Mouse (Mus musculus): Measurements from ENCODE around the gene Mill2.

DNA sequence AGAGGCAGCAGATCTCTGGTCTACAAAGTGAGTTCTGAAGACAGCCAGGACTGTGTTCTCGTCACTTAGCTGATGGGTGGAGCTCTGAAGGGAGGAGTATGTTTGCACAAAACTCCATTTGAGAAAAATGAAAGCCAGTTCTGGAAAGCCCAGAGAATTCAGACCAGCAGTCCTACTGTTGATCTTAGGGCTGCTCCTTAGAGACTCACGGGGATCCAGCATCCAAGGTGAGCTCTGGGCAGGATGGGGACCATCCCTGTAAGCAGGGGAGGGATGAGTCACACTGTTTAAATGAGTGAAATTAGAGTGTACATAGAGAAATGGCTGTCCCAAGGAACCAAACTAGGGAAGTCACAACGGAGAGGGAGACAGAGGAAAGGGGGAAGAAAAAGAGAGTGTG lies at the start of gene Mill2:
- TF ChIP-seq CTCF (IDR thresholded peaks at IDR 0.05; ENCODE audit: extremely low read depth, insufficient read depth, low read length): no peak
- TF ChIP-seq POLR2A (IDR thresholded peaks at IDR 0.05; ENCODE audit: extremely low read depth, insufficient read depth, low read length): no peak
